Mouse (Mus musculus): ENCODE data around the gene Col4a3bp.

The Col4a3bp gene

DNA sequence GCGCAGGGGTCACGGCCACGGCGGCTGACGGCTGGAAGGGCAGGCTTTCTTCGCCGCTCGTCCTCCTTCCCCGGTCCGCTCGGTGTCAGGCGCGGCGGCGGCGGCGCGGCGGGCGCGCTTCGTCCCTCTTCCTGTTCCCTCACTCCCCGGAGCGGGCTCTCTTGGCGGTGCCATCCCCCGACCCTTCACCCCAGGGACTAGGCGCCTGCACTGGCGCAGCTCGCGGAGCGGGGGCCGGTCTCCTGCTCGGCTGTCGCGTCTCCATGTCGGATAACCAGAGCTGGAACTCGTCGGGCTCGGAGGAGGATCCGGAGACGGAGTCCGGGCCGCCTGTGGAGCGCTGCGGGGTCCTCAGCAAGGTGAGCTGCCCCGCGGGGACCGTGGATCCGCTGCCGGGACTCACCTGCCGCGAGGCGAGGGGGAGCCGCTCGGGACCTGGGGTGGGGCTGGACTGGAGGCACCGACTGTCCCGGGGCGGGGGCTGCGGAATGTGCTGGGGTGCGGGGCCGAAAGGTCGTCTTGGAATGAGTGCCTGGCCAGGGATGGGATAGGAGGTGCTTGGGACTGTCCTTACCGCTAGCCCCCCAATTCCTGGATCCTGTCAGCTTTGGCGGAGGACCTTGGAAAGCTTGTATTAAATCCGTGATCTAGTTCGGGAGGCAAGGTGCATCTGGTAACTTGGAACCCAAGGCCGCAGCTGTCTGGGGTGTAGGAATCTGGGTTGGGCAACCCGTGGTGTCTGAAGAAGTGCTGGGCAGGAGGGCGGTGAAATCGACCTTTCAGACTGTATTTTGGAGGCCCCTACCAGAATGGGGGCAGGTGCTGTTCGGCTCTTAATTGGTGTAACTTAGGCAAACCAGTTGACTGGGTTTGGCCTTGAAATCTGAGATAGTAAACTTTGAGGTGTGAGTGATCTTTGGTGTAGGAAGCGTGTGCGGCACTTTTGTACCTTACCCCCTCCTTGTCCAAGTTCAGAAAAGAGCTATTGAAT is 778 bp downstream of the Col4a3bp start:
- peak; percentile 62 for DNase-seq (ENCODE audit: low spot score)

DNA sequence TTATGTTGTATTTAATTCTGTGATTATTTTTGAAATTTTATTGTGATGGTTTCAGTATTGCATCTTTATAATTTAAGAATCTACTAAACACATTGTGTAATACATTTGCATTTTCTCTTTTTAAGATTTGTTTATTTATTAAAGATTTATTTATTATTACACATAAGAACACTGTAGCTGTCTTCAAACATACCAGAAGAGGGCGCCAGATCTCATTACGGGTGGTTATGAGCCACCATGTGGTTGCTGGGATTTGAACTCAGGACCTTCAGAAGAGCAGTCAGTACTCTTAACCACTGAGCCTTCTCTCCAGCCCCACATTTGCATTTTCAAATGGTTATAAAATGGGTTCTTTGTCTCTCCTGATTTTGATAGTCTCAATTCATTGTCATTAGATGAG is 2.1 kb downstream of the Col4a3bp start:
- no peak for DNase-seq (ENCODE audit: low spot score)

DNA sequence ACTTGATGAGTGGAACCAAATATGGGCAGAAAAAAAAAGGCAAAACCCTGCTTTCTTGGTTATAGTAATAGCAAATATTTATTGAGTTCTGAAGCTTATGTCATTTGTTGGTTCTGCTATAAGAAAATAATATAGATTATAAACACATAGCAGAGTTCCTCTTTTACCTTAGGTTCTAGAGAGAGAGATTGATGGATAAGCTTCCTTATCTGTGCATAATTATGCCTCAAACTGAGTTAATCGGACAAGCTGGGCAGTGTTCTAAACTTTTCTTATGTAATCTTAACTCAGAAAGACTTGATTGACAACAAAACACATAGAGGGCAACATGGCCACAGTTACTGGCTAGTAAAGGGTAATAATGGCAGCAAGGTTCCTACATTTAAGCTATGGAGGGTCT is 4.8 kb downstream of the Col4a3bp start:
- DNase-seq (ENCODE audit: low spot score) = no peak

DNA sequence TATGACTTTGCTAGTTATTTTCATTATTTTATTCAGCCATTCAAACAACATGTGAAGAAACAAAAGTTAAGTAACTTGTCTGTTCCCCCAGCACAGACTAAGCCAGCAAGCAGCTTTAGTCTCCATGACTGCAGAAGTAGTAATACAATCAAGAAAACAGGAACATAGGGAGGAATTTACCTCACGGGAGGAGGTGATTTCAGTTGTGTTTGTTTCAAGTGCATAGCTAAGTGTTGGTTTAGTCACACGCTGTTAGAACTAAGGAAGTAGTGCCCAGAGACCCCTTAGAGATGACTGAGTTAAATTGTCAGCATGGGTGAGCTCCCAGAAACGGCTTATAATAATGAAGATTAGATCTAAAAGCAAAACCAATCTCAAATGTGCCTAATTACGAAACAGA is 5.5 kb downstream of the Col4a3bp start:
- DNase-seq (ENCODE audit: low spot score) = no peak

DNA sequence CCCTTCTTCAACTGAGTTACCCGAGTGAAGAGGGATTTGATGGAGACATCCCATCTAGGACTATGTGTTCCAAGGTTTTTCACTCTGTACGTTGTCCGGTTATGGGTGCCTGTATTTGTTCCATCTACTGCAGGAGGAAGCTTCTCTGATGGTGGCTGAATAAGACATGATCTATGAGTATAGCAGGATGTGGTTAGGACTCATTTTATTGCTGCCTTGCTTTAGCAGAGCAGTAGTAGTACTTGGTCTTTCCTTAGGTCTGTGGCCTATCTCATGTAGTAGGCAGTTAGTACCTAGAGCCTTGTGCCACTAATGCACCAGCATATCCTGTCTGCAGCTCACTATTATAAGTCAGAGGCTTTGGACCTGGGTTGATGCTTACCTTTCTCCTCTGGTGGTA is 12.7 kb downstream of the Col4a3bp start:
- no peak for DNase-seq (ENCODE audit: low spot score)

DNA sequence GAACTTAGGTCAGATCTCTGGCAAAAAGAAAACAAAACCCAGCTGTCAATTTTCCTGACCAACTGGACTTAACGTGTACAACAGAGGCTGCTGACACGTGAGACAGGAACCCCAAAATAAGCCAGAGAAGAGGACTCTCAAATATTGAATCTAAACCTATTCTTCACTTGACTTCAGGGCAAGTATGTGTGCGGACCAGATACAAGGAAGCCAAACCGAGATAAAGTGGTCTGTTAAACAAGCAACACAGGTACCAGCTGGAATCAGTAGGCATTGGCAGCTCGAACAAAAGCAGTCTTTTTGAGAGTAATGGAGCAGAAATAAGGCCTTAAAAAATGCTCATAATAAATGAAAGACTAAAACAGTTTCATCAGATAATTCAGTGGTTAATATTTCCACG is 25.6 kb downstream of the Col4a3bp start:
- no peak for DNase-seq (ENCODE audit: low spot score)

DNA sequence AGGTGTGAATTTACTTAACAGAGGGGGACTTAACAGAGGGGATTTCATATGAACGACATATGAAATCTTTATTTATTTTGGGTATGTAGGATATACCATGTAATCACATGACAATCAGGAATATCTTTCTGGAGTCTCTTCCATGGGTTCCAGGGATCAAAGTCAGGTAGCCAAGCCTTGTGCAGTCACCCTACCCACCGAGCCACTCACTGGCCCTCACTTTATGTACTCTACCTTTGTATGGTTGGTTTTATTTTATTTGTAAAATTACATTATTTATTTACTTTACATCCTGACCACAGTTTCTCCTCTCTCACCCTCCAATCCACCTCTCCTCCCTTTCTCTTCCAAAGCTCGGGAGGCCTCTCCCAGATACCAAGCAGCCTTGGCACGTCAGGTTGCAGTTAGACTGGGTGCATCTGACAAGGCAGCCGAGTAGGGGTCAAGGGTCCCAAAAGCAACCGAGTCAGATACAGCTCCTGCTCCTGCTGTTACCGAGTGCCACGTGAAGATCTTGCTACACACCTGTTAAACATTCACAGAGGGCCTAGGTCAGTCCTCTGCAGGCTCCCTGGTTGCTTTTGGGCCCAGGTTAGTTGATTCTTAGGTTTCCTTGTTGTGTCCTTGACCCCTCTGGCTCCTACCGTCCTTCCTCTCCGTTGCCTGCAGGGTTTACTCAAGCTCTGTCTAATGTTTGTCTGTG is 28.0 kb downstream of the Col4a3bp start:
- no peak for DNase-seq (ENCODE audit: low spot score)

DNA sequence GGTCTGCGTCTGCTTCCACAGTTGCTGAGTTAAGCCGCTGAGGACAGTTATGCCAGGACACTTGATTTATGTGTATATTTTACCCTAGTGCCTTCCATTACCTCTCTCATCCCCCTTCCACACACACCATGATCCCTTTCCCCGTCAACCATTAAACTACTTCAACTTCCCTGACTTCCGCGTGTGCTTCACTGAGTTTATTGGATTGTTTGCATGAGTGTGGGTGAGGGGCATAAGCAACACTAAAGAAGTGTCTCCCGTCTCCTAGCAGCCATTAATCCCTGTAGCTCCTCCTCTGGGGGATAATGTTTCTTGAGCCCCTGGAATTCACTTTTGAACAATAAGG is 28.6 kb downstream of the Col4a3bp start:
- DNase-seq (ENCODE audit: low spot score) = no peak

DNA sequence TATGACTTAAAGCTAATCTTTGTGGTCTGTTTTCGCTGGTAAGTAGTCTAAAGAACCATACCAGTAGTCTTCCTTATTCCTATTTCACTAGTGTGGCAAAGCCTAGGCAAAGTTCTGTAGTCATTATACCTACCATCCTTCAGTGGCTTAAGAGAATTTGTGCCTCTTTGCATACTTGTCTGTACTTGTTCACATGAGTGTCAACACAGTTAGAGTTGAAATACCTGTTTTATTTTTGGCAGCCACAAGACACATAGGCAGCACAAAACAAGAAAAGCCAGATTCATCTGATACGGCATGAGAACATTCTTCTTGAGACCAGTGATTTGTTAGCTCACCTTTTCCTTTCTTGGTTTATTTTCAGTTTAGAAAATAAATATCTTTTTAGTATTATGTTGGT is 31.8 kb downstream of the Col4a3bp start:
- no peak for DNase-seq (ENCODE audit: low spot score)

DNA sequence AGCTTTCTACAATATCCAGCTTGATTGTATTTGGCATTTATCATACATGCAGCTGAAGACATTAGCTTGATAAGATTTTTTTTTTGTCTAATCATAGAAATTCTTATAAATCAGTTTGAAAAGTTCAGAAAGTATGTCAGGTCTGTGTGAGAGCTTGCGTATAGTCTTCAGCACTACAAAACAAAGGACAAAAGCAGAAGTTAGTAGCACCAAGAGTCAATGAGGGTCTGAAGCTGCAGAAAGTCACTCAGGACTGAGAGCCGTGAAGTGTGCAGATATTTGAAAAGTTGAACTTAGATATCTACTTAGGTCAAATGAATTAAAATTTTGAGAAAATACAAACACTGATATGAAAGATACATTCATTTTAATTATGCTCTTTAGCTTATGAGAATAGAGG is 36.7 kb downstream of the Col4a3bp start:
- DNase-seq (ENCODE audit: low spot score) = no peak

DNA sequence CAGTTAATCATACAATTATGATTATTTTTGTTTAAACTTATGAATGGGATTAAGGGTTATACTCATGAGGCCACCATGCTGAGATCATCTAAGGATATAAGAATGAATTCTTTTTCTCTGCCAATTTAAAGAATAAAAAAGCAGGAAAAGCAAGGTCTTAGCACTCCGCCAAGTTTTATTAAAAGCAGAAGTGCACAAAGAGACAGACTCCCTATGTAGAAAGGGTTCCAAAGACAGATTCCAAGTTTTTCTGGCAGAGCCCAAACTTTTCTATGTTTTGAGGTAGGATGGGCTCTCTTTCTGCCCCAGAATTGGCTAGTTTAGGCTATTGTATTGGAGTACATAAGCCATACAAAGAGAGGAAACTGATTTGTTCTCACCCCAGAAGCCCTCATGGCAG is 37.6 kb downstream of the Col4a3bp start:
- DNase-seq (ENCODE audit: low spot score) = no peak

DNA sequence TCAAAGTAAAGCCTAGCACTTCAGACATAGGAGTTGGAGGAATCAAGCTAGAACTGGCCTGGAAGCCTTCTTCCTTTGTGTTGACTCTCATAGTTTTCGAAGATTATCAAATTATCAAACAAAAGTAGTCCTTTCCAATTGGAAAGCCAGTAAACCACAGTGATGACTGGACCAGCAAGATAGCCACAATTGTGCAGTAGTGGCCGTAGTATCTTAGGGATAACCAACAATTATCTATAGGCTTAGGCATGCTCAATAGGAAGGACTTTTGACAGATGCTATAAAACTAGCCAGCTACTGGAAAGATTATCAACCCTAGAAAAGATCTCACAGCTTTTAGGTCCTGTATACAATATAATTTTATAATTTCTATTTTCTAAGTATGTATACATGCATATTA is 41.8 kb downstream of the Col4a3bp start:
- no peak for DNase-seq (ENCODE audit: low spot score)

DNA sequence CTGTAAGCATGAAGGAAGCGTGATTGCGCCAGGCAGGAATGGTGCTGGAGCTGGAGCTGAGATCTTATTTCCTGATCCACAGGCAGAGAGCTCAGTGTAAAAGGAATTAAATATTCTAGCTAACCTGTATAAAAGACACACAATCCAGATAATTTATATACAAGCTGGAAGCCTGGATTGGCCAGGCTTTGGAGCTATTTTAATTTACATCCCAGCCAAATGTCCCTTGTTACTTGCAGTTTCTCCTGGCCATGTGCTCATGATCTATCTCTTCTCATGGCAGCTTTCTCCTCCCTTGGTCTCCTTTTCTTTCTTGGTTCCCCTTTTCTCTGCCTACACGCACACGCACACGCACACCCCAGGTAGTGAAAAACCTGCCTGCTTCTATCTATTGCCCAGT is 44.1 kb downstream of the Col4a3bp start:
- no peak for DNase-seq (ENCODE audit: low spot score)

DNA sequence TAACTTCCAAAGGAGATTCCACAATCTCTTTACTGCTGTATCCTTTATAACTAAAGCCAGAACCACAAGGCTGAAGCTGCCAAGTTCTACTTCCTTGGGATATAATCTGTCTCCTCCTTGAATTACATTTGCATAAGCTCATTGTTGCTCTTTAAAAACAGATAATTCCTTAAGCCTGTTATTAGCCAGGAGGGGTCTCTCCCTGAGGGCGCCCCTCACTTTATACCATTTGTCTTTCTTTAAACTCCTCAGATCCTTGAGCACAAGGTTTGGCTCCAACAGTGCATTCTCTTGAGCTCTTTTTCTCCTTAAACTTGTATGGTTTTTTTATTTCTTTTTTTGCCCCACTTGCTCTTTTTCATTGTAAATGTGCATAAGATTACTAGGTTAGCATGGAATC is 46.2 kb downstream of the Col4a3bp start:
- no peak for DNase-seq (ENCODE audit: low spot score)

DNA sequence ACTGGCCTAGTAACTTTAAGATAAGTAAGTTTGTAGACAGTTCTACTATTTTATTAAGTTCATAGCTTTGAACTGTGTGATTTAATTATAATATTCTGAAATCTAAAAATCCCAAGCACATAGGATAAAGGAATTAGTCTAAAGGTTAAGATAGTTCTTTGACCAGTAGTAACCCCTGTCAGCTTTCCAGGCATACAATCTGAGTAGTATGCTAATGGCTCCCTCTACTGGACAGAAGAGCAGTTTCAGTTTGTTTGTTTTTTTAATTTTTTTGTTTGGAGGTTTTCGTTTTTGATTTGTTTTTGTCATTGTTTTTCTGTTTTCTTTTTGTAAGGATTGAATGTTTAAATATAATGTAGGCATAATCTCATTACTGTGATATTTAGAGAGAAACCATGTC is 51.2 kb downstream of the Col4a3bp start:
- DNase-seq (ENCODE audit: low spot score) = no peak

DNA sequence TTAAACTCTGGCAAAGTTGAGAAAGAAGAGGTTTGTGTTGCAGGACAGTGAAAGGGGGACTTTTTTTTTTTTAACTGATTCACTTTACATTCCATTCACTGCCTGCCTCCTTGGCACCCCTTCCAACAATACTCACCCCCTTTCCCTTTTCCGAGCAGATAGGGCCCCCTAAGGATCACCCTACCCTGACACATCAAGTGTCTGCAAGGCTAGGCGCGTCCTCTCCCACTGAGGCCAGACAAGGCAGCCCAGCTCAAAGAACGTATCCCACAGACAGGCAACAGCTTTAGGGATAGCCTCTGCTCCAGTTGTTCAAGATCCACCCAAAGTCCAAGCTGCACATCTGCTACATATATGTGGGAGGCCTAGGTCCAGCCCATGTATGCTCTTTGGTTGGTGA is 51.7 kb downstream of the Col4a3bp start:
- DNase-seq (ENCODE audit: low spot score) = no peak

DNA sequence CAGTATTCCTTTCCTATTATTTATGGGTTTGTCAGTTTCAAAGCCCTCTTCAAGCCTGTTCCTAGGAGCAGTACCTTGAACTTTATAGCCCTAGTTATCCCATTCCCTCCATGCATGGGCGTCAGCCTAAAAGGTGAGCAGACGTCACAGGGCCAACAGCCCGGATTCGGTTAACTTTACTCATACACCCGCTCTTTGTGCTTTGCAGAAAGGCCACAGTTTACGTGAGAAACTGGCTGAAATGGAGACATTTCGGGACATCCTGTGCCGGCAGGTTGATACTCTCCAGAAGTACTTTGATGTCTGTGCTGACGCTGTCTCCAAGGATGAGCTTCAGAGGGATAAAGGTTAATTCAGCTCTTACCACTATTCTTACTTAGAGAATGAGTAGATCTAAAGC is 56.8 kb downstream of the Col4a3bp start:
- no peak for DNase-seq (ENCODE audit: low spot score)

DNA sequence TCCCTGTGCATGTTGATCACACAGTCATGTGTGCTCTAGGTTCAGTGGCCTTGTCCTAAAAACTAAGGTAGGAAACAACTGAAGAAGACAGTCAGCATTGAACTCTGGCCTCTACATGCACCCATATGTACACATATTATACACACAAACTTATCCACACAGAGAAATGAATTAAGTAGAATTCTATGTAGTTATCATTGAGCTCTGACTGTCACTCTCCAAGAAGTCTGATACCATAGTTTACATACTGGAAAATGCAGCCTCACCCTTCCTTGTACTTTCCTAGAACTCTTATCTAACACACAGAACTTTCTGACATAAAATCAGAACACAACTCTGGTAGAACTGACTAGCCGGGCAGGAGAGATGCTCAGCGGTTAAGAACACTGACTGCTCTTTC is 61.8 kb downstream of the Col4a3bp start:
- no peak for DNase-seq (ENCODE audit: low spot score)

DNA sequence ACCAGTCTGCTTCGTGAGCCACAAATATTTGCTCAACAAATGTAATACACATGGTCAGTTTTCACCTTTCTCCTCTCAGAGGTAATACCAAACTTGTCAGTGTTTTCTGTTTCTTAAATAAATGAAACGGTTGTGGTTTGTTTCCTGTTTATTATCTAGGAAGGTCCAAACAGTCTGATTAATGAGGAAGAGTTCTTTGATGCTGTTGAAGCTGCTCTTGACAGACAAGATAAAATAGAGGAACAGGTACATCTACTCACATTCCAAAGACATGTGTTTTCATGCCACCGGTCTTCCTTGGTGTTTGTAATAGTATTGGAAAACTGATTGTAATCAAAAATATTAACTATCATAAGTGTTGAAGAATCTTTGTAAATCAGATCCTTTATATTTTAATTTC is 72.2 kb downstream of the Col4a3bp start:
- DNase-seq (ENCODE audit: low spot score) = no peak

DNA sequence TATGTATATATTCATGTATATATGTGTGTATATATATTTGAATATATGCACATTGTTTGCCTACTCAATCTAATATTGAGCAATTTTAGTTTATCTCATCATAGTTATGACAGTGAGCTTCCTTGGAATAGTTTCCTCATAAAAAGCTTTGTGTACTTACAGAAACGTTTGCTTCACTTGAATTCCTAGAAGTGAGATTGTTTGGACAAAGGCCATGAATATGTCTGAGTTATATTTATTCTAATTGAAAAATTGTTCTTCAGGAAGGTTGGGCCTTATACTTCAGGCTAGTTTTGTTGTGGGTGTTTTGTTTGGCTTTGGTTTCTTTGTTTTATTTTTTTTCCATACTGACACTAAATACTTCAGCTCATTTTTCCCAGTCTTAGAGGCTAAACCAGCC is 78.5 kb downstream of the Col4a3bp start:
- no peak for DNase-seq (ENCODE audit: low spot score)

DNA sequence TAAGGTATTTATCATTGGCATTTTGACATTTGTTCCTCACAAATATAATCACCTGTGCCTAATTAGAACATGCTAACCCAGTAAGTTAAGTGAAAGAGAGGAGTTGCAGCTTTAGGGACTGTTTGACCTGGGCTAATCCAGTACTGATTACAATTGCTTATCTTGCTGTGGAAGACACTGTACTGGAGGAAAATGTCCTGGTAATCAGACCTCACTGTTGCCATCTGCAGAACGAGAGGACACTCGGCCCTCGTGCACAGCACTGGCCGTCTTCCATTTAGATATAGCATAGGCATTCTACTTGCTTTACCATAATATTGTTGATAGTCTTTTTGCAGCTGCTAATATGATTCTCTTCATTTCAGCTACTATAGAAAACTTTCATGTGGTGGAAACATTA is 88.0 kb downstream of the Col4a3bp start:
- DNase-seq (ENCODE audit: low spot score) = no peak

DNA sequence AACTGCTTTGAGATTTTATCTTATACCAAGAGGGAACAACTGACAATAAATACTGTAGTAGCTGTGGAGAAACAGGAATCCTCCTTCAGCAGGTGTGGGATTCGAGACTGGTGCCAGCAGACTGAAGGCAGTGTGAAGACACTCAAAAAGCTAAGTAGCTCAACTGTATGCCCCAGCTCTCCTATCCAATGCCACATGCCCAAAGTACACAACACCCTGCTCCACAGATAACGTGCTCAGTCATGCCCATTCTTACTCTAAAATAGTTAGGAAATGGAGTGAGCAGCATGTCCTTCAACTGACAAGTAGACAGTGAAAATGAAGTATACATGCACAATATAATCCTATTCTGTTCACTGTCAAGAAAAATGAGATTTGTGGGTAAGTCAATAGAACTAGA is 101.8 kb downstream of the Col4a3bp start:
- DNase-seq (ENCODE audit: low spot score) = no peak

DNA sequence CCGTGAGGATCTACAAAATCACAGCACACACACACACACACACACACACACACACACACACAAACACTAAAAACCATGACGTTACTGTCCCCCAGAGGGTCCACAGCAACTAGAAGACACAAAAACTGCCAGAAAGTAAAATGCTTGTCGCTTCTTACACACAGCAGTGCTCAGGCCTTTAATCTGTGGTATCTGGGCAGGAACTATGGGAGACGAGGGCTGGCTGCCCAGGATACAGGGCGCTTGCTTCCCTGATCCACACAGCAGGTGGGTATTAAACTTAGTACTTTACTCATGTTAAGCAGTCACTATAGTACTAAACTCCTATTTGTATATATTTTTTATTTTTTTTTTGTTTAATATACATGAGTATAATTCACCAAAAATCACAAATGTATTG is 103.4 kb downstream of the Col4a3bp start:
- no peak for DNase-seq (ENCODE audit: low spot score)

DNA sequence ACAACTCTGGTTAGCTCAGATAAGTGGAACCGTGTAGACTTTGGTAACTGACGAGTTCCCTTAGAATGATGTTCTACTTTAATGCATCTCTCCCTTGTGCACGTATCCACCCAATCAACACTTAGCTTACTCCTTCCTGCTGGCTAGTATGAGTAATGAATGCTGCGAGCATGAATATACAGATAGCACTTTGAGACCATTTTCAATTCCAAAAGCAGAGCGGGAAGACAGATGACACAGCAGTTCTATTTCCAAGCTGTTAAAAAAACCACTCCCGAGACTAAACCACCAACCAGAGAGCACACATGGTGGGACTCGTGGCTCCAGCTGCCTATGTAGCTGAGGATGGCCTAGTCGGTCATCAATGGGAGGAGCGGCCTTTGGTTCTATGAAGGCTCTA is 110.6 kb downstream of the Col4a3bp start:
- DNase-seq (ENCODE audit: low spot score) = no peak

Measured in ovary, postnatal 10 days (tissue).